Mouse (Mus musculus): ENCODE data around the gene Tceanc.

- TF ChIP-seq ZC3H11A (IDR thresholded peaks at IDR 0.05; ENCODE audit: borderline replicate concordance, low read depth, low read length) (no peak), CHD2 (IDR thresholded peaks at IDR 0.05; ENCODE audit: low read depth, low read length) (no peak), ZNF384 (IDR thresholded peaks at IDR 0.05; ENCODE audit: low read depth, low read length) (no peak)
Measured at GRCm38 (mm10) chrX:166478631-166479364, 39.6 kb downstream of the Tceanc start.

Measured in ES-E14 (cell line).